Mouse (Mus musculus): ENCODE data around the gene Slc45a1. TPM values are rescaled to one million over a fixed set of nuclear protein-coding genes. Genes with fewer than 3 reads are reported as not detected.
"Not testable (repeated sequence)": the region's sequence is repeated elsewhere in the genome, so short reads cannot be mapped to it uniquely, and the experiment has no call there.

Gene Slc45a1
- total RNA-seq, 2 experiments from 2014 or later, result 49.1 to 49.4 TPM

DNA sequence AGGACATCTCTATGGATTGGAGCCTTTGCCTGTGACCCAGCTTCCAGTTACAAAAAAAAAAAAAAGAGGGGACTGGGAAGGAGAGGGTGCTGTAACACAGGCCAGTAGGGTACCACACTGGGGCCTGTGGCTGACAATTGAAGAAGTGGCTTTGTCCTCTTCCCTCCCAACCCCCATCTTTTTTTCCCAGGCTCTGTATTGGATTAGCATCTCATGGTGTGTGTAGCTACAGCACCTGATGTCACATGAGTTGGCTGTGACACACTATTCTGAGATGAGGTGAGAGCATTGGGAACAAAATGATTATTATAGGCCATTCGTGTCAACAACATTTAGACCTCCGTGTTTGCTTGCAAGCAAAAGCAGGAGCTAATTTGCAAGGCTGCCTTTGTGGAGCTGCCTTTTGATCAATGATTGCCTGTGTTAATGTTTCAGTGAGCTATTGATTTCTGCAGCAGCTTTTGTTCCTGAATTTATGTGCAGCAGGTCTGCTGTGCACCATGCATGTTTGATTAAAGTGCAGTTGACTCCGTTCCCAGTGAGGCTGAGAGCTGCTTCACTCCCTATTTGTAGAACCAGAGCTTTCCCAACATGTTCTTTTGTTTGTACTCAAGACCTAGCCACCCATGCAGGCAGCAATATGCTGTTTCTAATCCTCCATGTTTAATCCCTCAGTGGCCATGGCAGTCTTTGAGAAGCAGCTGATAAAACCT lies 45.4 kb downstream of the Slc45a1 start:
- DNase-seq (ENCODE audit: low spot score in 2 of 2), result no peak

DNA sequence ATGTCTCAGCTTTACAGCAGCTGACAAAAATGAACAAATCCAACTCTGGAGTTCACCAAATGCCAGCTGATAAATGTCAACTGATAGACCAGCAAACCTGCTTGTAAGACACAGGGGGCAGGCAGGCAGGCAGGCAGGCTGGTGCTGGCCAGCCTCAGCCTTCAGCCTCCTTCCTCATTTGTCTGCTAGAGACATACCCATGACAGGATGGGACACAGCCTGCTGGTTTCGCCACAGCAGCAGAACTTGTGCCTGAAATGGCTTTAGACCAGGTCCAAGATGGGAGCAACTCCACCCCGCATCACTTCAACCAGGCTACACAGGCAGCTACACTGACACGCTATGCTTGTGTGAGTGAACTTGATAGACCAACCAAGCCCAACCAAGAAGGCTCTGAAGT lies 46.2 kb downstream of the Slc45a1 start:
- no peak for DNase-seq (ENCODE audit: low spot score in 2 of 2)

- no peak for DNase-seq (ENCODE audit: low spot score in 2 of 2)
These were observed 48.5 kb downstream of the Slc45a1 start for GRCm38 (mm10) chr4:150603366-150604061.

DNA sequence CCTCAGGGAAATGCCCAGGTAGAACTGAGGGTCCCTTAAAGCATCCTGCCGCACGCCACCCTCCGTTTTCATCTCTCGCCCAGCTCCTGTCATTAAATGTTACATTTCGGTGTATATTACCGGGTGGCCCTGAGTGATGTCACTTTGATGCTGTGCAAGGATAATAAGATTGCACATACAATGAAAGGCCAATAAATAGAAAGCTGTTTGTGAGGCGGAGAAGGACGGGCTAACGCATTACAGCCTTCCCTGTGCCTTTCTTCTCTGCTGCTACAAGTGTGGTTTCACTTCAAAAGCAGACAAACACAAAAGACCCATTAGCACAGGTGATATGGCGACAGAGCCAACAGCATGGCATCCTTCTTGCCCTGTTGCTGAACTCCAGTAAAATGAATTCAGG lies 50.5 kb downstream of the Slc45a1 start:
- no peak for DNase-seq (ENCODE audit: low spot score in 2 of 2)

GRCm38 (mm10) chr4:150600503-150600902 lies 51.5 kb downstream of the Slc45a1 start:
- not testable (repeated sequence) for DNase-seq (ENCODE audit: low spot score in 2 of 2)

GRCm38 (mm10) chr4:150599119-150599992 lies 52.6 kb downstream of the Slc45a1 start:
- DNase-seq (ENCODE audit: low spot score in 2 of 2), result no peak

- no peak for DNase-seq (ENCODE audit: low spot score in 2 of 2)
These were observed 53.3 kb downstream of the Slc45a1 start for GRCm38 (mm10) chr4:150598686-150599085.

DNA sequence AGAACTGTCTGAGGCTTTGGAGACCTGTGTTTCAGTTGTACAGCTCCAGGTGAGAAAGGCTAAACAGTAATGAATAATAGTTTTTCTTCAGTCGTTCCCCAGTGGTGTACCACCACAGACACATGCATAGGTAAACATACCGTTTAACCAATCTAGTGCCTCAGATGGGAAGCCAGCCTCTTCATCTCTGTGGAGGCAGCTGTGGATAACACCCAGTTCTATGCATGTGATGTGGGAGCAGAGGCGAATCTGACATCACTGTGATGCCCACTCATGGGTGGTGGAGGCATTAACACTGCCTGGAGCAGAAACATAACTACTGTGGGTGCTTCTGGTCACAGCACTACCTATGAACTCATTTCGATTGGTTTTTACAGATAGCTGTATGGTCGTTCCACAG lies 56.0 kb downstream of the Slc45a1 start:
- DNase-seq (ENCODE audit: low spot score in 2 of 2), result no peak

- DNase-seq (ENCODE audit: low spot score in 2 of 2), result no peak
These were observed 56.9 kb downstream of the Slc45a1 start for GRCm38 (mm10) chr4:150595071-150595470.

DNA sequence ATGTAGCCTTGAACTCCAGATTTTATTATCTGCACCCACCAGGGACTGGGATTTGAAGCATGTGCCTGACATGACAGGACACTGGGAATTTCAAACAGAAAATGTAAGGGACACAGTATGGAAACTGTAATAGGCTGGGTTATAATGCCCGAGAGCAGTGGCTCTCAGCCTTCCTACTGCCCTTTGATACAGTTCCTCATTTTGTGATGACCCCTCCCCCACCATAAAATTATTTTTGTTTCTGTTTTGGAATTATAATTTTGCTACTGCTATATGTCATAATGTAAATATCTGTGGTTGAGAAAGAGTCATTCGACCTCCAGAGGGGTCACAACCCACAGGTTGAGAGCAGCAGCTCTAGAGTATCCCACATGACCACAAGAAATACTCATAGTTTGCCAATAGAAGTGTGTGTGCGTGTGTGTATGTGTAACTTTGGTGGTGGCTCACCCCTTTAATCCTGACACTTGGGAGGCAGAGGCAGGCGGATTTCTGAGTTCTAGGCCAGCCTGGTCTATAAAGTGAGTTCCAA lies 57.6 kb downstream of the Slc45a1 start:
- DNase-seq (ENCODE audit: low spot score in 2 of 2), result no peak

DNA sequence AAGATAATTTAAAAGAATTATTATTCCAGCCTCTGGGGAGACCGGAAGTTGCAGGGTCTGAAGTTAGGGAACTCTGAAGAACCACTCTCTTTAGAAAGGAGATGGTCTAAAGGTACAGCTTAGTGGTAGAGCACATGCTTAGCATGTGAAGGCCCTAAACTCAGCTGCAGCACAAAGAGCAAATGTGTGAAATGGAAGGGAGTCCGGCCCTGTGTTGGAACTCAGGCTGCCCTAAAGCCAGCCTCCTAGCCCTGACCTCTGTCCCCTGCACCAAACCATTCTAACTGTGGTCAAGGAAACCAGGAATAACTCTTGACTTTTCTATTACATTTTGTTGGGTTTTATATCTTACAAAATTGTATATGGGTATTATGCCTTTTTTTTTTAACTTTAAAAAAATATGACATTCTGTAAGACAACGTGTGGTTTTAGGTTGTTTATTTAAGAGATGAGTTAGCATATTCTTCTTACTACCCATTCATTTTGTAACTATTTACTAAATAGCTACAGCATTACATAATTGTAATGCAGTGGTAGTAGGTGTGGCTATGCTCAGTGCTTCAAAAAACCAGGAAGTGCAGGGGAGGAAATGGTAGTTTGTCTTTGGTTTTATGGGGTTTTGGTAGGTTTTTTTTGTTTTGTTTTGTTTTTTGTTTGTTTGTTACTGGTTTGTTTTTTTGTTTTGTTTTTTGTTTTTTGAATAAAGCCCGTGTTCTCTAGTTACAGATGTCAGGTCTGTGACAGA lies 58.3 kb downstream of the Slc45a1 start:
- DNase-seq (ENCODE audit: low spot score in 2 of 2), result no peak

DNA sequence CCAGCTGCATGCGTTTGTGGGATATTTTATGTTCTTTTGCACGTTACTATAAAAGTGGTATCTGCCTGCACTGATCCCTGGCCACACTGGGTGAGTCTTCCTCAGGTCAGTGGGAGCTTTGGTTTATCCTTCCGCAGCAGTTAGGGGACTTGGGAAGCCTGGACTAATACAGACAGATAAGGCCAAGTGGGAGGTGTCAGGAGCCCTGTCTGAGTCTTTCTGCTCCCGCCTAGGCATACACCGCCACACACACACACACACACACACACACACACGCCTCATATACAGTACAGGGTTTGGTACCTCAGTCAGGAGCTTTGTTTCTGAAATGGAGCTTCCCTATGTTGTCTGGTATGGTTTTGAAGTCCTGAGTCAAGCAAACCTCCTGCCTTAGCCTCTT lies 59.9 kb downstream of the Slc45a1 start:
- DNase-seq (ENCODE audit: low spot score in 2 of 2), result no peak

- DNase-seq (ENCODE audit: low spot score in 2 of 2), result no peak
These were observed 60.4 kb downstream of the Slc45a1 start for GRCm38 (mm10) chr4:150591602-150592001.

GRCm38 (mm10) chr4:150590621-150591282 lies 61.2 kb downstream of the Slc45a1 start:
- no peak for DNase-seq (ENCODE audit: low spot score in 2 of 2)

GRCm38 (mm10) chr4:150588300-150588621 lies 63.7 kb downstream of the Slc45a1 start:
- DNase-seq (ENCODE audit: low spot score in 2 of 2), result no peak

GRCm38 (mm10) chr4:150587597-150588299 lies 64.2 kb downstream of the Slc45a1 start:
- DNase-seq (ENCODE audit: low spot score in 2 of 2), result no peak

- no peak for DNase-seq (ENCODE audit: low spot score in 2 of 2)
These were observed 65.7 kb downstream of the Slc45a1 start for GRCm38 (mm10) chr4:150586275-150586674.

- no peak for DNase-seq (ENCODE audit: low spot score in 2 of 2)
These were observed 66.2 kb downstream of the Slc45a1 start for GRCm38 (mm10) chr4:150585800-150586199.

DNA sequence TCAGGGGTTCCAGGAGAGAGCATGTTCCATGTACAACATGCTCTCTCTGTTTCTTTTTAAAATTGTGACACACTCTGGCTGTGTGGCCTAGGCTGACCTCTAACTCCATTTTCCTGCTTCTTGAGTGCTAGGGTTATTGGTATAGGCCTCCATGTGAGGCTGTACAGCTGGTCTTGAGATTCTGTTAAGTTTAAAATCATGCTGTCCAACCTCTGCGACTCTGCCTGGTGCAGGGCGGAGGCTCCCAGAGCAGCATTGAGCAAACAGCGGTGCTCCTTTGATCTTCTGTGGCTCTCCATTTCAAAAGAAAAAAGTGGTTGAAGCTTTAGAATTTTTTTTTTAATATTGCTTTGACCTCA lies 68.2 kb downstream of the Slc45a1 start:
- no peak for DNase-seq (ENCODE audit: low spot score in 2 of 2)
